Mouse (Mus musculus) lung, embryonic 14.5 days (tissue): Measurements from ENCODE around the gene Hcn1. TPM values are rescaled to one million over a fixed set of nuclear protein-coding genes. Genes with fewer than 3 reads are reported as not detected.
A peak's percentile ranks its signal among the peaks of the same experiment; 100 is the strongest.
"Not testable (repeated sequence)": the region's sequence is repeated elsewhere in the genome, so short reads cannot be mapped to it uniquely, and the experiment has no call there.

Experiments used
- ATAC-seq: fragments of 200-750 bp; cut with Nextera tagmentation; 2 replicates; pipeline ENCODE4 v1.8.0; 2017; ENCODE audit warnings: mild to moderate bottlenecking, moderate TSS enrichment, moderate library complexity; ENCODE audit not compliant: insufficient read depth
- DNase-seq: peaks from one replicate; pipeline ENCODE4 v3.0.0-alpha.2; 2015
- H3K27ac ChIP-seq: fragments of 300-500 bp; sonication (generic); 2 replicates; pipeline ENCODE4 v1.5.1; 2014; ENCODE audit warnings: low read depth, mild to moderate bottlenecking, moderate library complexity
- H3K27me3 ChIP-seq: fragments of 300-500 bp; sonication (generic); 2 replicates; pipeline ENCODE4 v1.6.1; 2014; ENCODE audit warnings: low read length, control low read depth; ENCODE audit not compliant: insufficient read depth
- H3K36me3 ChIP-seq: fragments of 300-500 bp; sonication (generic); 2 replicates; pipeline ENCODE4 v1.6.1; 2014; ENCODE audit warnings: control low read depth; ENCODE audit not compliant: insufficient read depth
- H3K4me1 ChIP-seq: fragments of 300-500 bp; sonication (generic); 2 replicates; pipeline ENCODE4 v1.6.1; 2014; ENCODE audit warnings: antibody characterized with exemption, control low read depth; ENCODE audit not compliant: insufficient read depth
- H3K4me2 ChIP-seq: fragments of 300-500 bp; sonication (generic); 2 replicates; pipeline ENCODE4 v1.6.1; 2014; ENCODE audit warnings: mild to moderate bottlenecking
- H3K4me3 ChIP-seq: fragments of 300-500 bp; sonication (generic); 2 replicates; pipeline ENCODE4 v1.5.1; 2014; ENCODE audit warnings: low read depth, low read length
- H3K9ac ChIP-seq: fragments of 300-500 bp; sonication (generic); 2 replicates; pipeline ENCODE4 v1.6.1; 2014
- H3K9me3 ChIP-seq: fragments of 300-500 bp; sonication (generic); 2 replicates; pipeline ENCODE4 v1.6.1; 2016; ENCODE audit warnings: low read depth, low read length, control low read depth
- CTCF ChIP-seq: IDR thresholded peaks from 2 replicates; pipeline ENCODE4 v1.5.1; 2016; ENCODE audit warnings: antibody characterized with exemption, low read depth
- WGBS: fragments of 180-500 bp; shearing (Covaris S2); extraction: QIAGEN DNeasy Blood & Tissue Kit; methylation state at CpG from one replicate; pipeline ENCODE4 v1.1.7; 2014; 5-methylcytosine and 5-hydroxymethylcytosine counted together
- polyA plus RNA-seq: library from polyadenylated mRNA; unstranded; fragments of >200 nt; fragmentation: Nextera tagmentation; extraction: Ambion mirVana; gene quantifications from 2 replicates; pipeline ENCODE4 v1.2.1, GENCODE M21; 2014

Gene Hcn1
- polyA plus RNA-seq, 1 experiment from 2014 or later: 0.36 TPM

- no peak overlapping the region for H3K4me3 ChIP-seq
- no peak overlapping the region for H3K9ac ChIP-seq
- 44% methylated on average over 1 of the region's 1 CpGs for WGBS
- no peak overlapping the region for H3K4me2 ChIP-seq
- H3K9me3 ChIP-seq: no peaks in the 10 kb centered on the region
- H3K36me3 ChIP-seq: no peaks in the 10 kb centered on the region
- no peak for DNase-seq
- no peak for ATAC-seq
- H3K27me3 ChIP-seq: no peaks in the 10 kb centered on the region
- H3K27ac ChIP-seq: no peak overlapping the region
- no peak for TF ChIP-seq CTCF
- no peaks in the 10 kb centered on the region for H3K4me1 ChIP-seq
Measured at GRCm38 (mm10) chr13:118021176-118021575, 419.1 kb downstream of the Hcn1 start.

- not testable (repeated sequence) for H3K9ac ChIP-seq, H3K27ac ChIP-seq, H3K36me3 ChIP-seq, H3K9me3 ChIP-seq, ATAC-seq, H3K4me2 ChIP-seq, H3K27me3 ChIP-seq, DNase-seq, H3K4me1 ChIP-seq, H3K4me3 ChIP-seq
Measured at GRCm38 (mm10) chr13:118022891-118023290, 420.8 kb downstream of the Hcn1 start.

GRCm38 (mm10) chr13:118023381-118023780 lies 421.3 kb downstream of the Hcn1 start:
- Histone ChIP-seq H3K27ac (no peak overlapping the region), H3K4me2 (no peak overlapping the region)

GRCm38 (mm10) chr13:118026510-118026909 lies 424.4 kb downstream of the Hcn1 start:
- TF ChIP-seq CTCF: no peak

More at GRCm38 (mm10) chr13:118023381-118023780, 421.3 kb downstream of the Hcn1 start:
- Histone ChIP-seq H3K4me1 (no peaks in the 10 kb centered on the region), H3K36me3 (no peaks in the 10 kb centered on the region), H3K27me3 (no peaks in the 10 kb centered on the region), H3K4me3 (no peak overlapping the region), H3K9ac (no peak overlapping the region), H3K9me3 (no peaks in the 10 kb centered on the region)
- DNase-seq: no peak
- no peak for ATAC-seq
- TF ChIP-seq CTCF: no peak
- WGBS: 68% methylated on average over 5 of the region's 5 CpGs

GRCm38 (mm10) chr13:118027868-118028267 lies 425.7 kb downstream of the Hcn1 start:
- H3K9ac ChIP-seq: no peak overlapping the region
- ATAC-seq (no peak), DNase-seq (no peak)
- H3K4me1 ChIP-seq: no peaks in the 10 kb centered on the region
- H3K36me3 ChIP-seq: no peaks in the 10 kb centered on the region
- WGBS: 41% methylated on average over 3 of the region's 3 CpGs
- H3K9me3 ChIP-seq: no peaks in the 10 kb centered on the region
- no peak overlapping the region for H3K4me3 ChIP-seq
- H3K27ac ChIP-seq: no peak overlapping the region
- no peaks in the 10 kb centered on the region for H3K27me3 ChIP-seq
- no peak for TF ChIP-seq CTCF
- no peak overlapping the region for H3K4me2 ChIP-seq

More at GRCm38 (mm10) chr13:118026510-118026909, 424.4 kb downstream of the Hcn1 start:
- Histone ChIP-seq H3K9ac (no peak overlapping the region), H3K27ac (no peak overlapping the region), H3K27me3 (no peaks in the 10 kb centered on the region), H3K4me1 (no peaks in the 10 kb centered on the region), H3K4me3 (no peak overlapping the region), H3K9me3 (no peaks in the 10 kb centered on the region), H3K36me3 (no peaks in the 10 kb centered on the region), H3K4me2 (no peak overlapping the region)
- DNase-seq (no peak), ATAC-seq (no peak)
- WGBS: 64% methylated on average over 2 of the region's 2 CpGs

- WGBS: 72% methylated on average over 4 of the region's 4 CpGs
- Histone ChIP-seq H3K9me3 (no peaks in the 10 kb centered on the region), H3K4me3 (no peak overlapping the region), H3K27me3 (no peaks in the 10 kb centered on the region), H3K27ac (no peak overlapping the region), H3K4me1 (no peaks in the 10 kb centered on the region), H3K4me2 (no peak overlapping the region), H3K9ac (no peak overlapping the region), H3K36me3 (no peaks in the 10 kb centered on the region)
- DNase-seq: no peak
- no peak for ATAC-seq
- TF ChIP-seq CTCF: no peak
Measured at GRCm38 (mm10) chr13:118028662-118029061, 426.5 kb downstream of the Hcn1 start.

GRCm38 (mm10) chr13:118029579-118029978 lies 427.5 kb downstream of the Hcn1 start:
- ATAC-seq (no peak), DNase-seq (no peak)
- no peak overlapping the region for H3K4me2 ChIP-seq
- H3K36me3 ChIP-seq: no peaks in the 10 kb centered on the region
- no peak for TF ChIP-seq CTCF
- no peaks in the 10 kb centered on the region for H3K27me3 ChIP-seq
- no peaks in the 10 kb centered on the region for H3K4me1 ChIP-seq
- H3K9me3 ChIP-seq: no peaks in the 10 kb centered on the region
- no peak overlapping the region for H3K27ac ChIP-seq
- no peak overlapping the region for H3K9ac ChIP-seq
- WGBS: 57% methylated on average over 3 of the region's 3 CpGs
- H3K4me3 ChIP-seq: no peak overlapping the region

- no peaks in the 10 kb centered on the region for H3K9me3 ChIP-seq
- H3K27me3 ChIP-seq: no peaks in the 10 kb centered on the region
- no peak overlapping the region for H3K4me3 ChIP-seq
- WGBS: 69% methylated on average over 5 of the region's 5 CpGs
- H3K9ac ChIP-seq: no peak overlapping the region
- no peak overlapping the region for H3K4me2 ChIP-seq
- no peaks in the 10 kb centered on the region for H3K4me1 ChIP-seq
- no peak for TF ChIP-seq CTCF
- H3K27ac ChIP-seq: no peak overlapping the region
- ATAC-seq: peak; percentile 82
- DNase-seq: no peak
- H3K36me3 ChIP-seq: no peaks in the 10 kb centered on the region
Measured at GRCm38 (mm10) chr13:118035598-118035997, 433.5 kb downstream of the Hcn1 start.
